Mouse (Mus musculus): Measurements from ENCODE around the gene Myo1a.
"Not testable (repeated sequence)": the region's sequence is repeated elsewhere in the genome, so short reads cannot be mapped to it uniquely, and the experiment has no call there.

The Myo1a gene

GRCm38 (mm10) chr10:127759181-127760110 is 54.5 kb downstream of the Myo1a start, which contains the start of the genes Rdh1 and Rdh16f1:
Rdh1 (plus strand) TSS chr10:127759721.
Rdh16f1 (plus strand) TSS chr10:127759787.
- DNase-seq (ENCODE audit: low spot score in 2 of 2), result no peak

GRCm38 (mm10) chr10:127762926-127763325 is 58.0 kb downstream of the Myo1a start:
- DNase-seq (ENCODE audit: low spot score in 2 of 2), result not testable (repeated sequence)

GRCm38 (mm10) chr10:127763914-127764680 is 59.1 kb downstream of the Myo1a start:
- peak in 1 of 2 experiments; percentile 12 for DNase-seq (ENCODE audit: low spot score in 2 of 2)

GRCm38 (mm10) chr10:127766564-127766963 is 61.6 kb downstream of the Myo1a start:
- DNase-seq (ENCODE audit: low spot score in 2 of 2), result peak in 1 of 2 experiments; percentile 1

All from right cerebral cortex, postnatal 10 days (tissue).